Mouse (Mus musculus): ENCODE measurements around the gene Nop58.
"Not testable (repeated sequence)": the region's sequence is repeated elsewhere in the genome, so short reads cannot be mapped to it uniquely, and the experiment has no call there.

Nop58 gene

GRCm38 (mm10) chr1:59684819-59685755 is at the start of gene Nop58:
Gene Nop58 (plus strand): TSS chr1:59684971.
- DNase-seq: peak; percentile 85

GRCm38 (mm10) chr1:59636349-59636748 is 48.4 kb upstream of the Nop58 start:
- DNase-seq: no peak

- no peak for DNase-seq
Measured at GRCm38 (mm10) chr1:59638371-59638770, 46.4 kb upstream of the Nop58 start.

GRCm38 (mm10) chr1:59642488-59642887 is 42.3 kb upstream of the Nop58 start:
- no peak for DNase-seq

GRCm38 (mm10) chr1:59646502-59646901 is 38.3 kb upstream of the Nop58 start:
- not testable (repeated sequence) for DNase-seq

- DNase-seq: no peak
Measured at GRCm38 (mm10) chr1:59651201-59651819, 33.5 kb upstream of the Nop58 start.

GRCm38 (mm10) chr1:59653243-59653911 is 31.4 kb upstream of the Nop58 start:
- no peak for DNase-seq

- DNase-seq: no peak
Measured at GRCm38 (mm10) chr1:59656244-59657171, 28.3 kb upstream of the Nop58 start.

DNA sequence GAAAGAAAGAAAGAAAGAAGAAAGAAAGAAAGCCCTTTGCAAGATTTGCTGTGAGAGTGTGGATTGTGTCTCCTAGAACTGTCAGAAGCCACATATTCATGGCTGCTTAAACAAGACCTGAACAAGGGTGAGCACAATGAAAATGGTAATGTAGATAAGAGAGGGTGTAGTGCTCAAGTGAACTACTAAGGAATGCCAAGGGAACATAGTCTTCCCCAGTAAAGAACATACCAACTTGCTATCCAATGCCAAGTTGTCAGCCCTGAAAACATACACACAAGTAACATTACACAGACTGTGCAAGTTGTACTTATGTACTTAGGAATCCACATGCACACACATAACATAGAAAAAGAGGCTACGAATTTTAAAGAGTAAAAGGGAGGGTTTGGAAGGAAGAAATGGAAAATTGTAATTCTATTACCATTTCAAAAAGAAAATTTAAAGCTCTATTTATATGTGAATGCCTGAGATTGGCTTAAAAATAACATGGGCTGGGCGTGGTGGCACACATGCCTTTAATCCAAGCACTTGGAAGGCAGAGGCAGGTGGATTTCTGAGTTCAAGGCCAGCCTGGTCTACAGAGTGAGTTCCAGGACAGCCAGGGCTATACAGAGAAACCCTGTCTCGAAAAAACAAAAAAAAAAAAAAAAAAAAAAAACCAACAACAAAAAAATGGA is 21.2 kb upstream of the Nop58 start:
- no peak for DNase-seq

GRCm38 (mm10) chr1:59668871-59669270 is 15.9 kb upstream of the Nop58 start:
- no peak for DNase-seq

GRCm38 (mm10) chr1:59669962-59670630 is 14.7 kb upstream of the Nop58 start:
- peak; percentile 29 for DNase-seq

DNA sequence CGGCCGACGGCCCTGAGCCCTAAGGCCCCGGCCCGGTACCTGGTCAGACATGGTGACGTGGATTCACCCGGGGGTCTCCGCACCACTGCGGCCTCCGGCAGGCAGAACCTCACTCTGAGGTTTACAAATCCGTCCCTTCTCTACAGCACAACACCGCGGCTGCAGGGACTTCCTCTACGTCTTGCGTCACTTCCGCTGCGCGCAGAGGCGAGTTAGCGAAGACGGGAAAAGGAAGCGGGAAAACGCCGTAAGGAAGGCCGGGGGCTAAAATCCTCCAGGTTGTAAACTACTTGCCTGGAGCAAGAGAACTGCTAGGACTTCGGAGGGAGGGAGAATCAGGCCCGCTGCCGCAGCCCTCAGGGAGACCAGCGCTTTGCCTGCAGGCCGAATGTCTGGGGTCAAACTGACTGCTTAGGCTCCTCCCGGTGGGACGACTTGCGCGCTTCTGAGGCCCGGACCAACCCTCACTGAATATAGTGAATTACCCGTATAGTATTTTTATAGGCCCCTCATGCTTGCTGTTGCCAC is 14.1 kb upstream of the Nop58 start, which contains the start of gene Sumo1:
Gene Sumo1, minus strand, starts transcription at position 194 of the 528 bp plus-strand sequence.
- DNase-seq: peak; percentile 88

GRCm38 (mm10) chr1:59673661-59674060 is 11.1 kb upstream of the Nop58 start:
- no peak for DNase-seq

DNA sequence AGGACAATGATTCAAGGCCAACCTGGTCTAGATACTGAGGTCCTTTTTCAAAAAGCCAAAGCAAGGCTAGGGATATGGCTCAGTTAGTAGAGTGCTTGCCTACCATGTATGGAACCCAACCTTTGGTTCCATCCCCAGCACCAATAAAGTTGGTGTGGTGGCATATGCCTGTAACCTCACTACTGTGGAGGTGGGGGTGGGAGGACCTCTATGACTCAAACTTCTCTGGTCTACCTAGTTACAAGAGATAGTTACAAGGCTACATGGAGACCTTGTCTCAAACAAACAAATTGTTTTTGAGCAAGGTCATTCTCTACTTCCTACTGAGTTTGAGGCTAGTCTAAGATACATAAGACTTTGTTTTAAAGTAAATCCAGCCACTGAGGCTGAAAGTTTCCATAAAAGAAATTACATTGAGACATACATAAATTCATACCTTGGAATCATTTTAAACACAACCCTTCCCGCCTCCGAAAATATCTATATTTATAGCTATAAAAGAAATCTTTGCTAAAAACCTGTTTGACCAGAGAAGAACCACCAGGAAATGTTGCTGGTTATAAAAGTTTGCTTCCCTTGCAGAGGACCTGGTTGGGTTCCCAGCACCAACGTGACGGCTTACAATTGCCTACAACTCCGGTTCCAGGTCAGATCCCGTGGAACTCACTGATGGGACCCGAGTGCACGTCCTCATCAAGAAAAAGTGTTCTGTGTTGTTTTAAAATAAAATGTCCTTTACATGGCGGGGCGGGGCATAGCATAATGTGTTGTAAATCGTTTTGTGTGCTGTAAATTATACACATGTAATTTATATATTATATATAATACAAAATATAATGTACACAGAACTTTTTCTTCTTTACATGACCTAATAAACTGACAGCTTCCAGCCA is 599 bp upstream of the Nop58 start:
- DNase-seq: peak; percentile 36

- no peak for DNase-seq
Measured at GRCm38 (mm10) chr1:59687493-59687892, 2.7 kb downstream of the Nop58 start.

DNA sequence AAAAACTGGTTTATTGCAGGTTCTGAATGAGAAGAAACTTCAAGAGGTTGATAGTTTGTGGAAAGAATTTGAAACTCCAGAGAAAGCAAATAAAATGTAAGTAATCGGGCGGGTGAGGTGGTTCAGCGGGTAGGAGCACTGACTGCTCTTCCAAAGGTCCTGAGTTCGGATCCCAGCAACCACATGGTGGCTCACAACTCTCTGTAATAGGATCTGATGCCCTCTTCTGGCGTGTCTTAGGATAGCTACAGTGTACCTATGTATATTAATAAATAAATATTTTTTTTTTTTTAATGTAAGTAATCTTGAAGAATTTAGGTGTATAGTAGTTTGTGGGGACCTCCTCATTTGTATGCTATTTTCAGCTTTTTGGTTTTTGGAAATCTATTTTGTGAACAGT is 5.7 kb downstream of the Nop58 start:
- no peak for DNase-seq

DNA sequence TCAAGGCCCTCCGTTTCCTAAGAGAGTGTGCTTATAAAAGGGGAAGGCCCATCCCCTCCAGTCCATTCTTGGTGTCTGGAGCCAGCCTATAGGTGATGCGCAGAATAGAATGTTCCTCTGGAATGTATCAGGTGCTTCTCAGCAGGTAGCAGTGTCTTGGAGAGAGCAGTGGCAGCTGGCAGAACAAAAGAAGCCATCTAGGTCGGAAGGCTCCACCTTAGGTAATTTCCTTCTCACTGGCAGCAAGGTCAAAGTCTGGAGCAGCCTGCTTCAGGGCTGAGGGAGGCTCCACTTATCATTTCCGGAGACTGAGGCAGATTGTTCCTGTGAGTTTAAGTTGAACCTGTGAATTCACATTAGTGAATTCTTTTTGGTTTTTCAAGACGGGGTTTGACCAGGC is 13.0 kb downstream of the Nop58 start:
- DNase-seq: no peak

- DNase-seq: no peak
Measured at GRCm38 (mm10) chr1:59698207-59698606, 13.4 kb downstream of the Nop58 start.

DNA sequence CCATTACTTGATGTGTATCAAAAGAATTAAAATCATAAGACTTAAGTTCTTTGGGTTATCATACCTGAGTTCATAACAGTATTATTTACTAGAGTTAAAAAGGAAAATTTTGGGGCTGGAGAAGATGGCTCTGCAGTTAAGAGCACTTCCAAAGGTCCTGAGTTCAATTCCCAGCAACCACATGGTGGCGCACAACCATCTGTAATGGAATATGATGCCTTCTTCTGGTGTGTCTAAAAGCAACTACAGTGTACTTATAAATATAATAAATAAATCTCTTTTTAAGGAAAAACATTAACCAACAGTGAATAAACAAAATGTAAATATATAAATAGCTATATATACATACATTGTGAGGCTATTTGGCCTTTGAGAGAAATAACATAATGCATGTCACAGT is 17.0 kb downstream of the Nop58 start:
- DNase-seq: peak; percentile 54

DNA sequence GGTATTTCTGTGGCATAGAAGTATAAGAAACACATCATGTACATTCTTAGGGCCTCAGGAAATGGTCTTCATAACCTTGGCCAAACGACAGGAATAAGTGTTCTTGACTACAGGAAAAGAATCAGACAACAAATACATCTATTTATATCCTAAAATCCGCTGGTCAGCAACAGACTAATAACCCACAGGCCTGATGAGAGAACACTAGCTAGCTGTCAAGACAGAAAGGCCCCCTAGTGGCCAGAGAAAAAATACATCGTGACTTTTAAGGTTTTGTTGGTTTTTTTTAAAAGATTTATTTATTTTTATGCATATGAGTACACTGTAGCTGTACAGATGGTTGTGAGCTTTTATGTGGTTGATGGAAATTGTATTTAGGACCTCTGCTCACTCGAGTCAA is 35.1 kb downstream of the Nop58 start:
- peak; percentile 52 for DNase-seq

All from lung, postnatal 14 days (tissue).